Comparison of ENCODE assay signal across 8 mouse cellular contexts in the genomic region with DNA sequence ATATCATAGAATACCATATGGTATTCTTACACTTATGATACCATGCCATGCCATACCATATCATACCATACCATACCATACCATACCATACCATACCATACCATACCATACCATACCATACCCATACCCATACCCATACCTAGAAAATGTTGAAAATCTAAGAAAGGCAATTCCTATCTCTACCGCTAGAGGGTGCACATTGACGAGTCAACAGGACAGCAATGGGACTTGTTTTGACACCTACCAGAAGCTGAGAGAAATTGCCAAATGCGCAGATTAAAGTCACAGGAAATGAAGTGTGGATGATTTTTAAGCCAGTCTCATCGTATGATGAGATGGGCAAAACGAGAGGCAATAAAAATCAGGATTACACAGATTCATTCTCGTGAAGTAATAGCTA.
DNase-seq lines count a peak whose midpoint lies in the region; ATAC-seq and TF ChIP-seq lines count a peak whose summit lies in the region.

No protein-coding gene starts in this region.

- TF ChIP-seq EP300 in lung, postnatal 0 days (IDR thresholded peaks at IDR 0.05), result no peak

- H3K4me2 ChIP-seq in forebrain, embryonic 11.5 days (ENCODE audit: low read depth, low read length, severe bottlenecking), result no peak overlapping the region
- H3K4me2 ChIP-seq in forebrain, embryonic 16.5 days (ENCODE audit: low read length), result no peak overlapping the region
- no peak overlapping the region for H3K4me2 ChIP-seq in lung, postnatal 0 days (replicated peaks; ENCODE audit: low read depth, low read length)

- no peaks in the 10 kb centered on the region for H3K27me3 ChIP-seq in forebrain, embryonic 11.5 days (ENCODE audit: control insufficient read depth, insufficient read depth, low read length)
- no peaks in the 10 kb centered on the region for H3K27me3 ChIP-seq in forebrain, embryonic 16.5 days (replicated peaks; ENCODE audit: control insufficient read depth, insufficient read depth, low read length)
- no peaks in the 10 kb centered on the region for H3K27me3 ChIP-seq in lung, postnatal 0 days (replicated peaks; ENCODE audit: insufficient read depth, low read length)

- H3K9me3 ChIP-seq in forebrain, embryonic 11.5 days (ENCODE audit: control insufficient read depth, low read length), result no peaks in the 10 kb centered on the region
- H3K9me3 ChIP-seq in forebrain, embryonic 16.5 days (ENCODE audit: control insufficient read depth, low read length), result no peaks in the 10 kb centered on the region
- no peaks in the 10 kb centered on the region for H3K9me3 ChIP-seq in lung, postnatal 0 days (ENCODE audit: low read length)

- H3K9ac ChIP-seq in forebrain, embryonic 11.5 days (ENCODE audit: low read length), result no peak overlapping the region
- no peak overlapping the region for H3K9ac ChIP-seq in forebrain, embryonic 16.5 days (replicated peaks; ENCODE audit: low read depth, low read length)
- no peak overlapping the region for H3K9ac ChIP-seq in lung, postnatal 0 days (replicated peaks; ENCODE audit: low read depth)

- no peak overlapping the region for H3K4me3 ChIP-seq in forebrain, embryonic 11.5 days (ENCODE audit: low read depth, low read length)
- H3K4me3 ChIP-seq in forebrain, embryonic 16.5 days (replicated peaks; ENCODE audit: low read length), result no peak overlapping the region
- H3K4me3 ChIP-seq in lung, postnatal 0 days (ENCODE audit: low read depth, low read length), result no peak overlapping the region

- DNase-seq in forebrain, embryonic 11.5 days (ENCODE audit: low spot score), result no peak
- DNase-seq in left cerebral cortex, postnatal 14 days (ENCODE audit: low spot score in 2 of 2), result peak; percentile 14 to 27
- no peak for DNase-seq in left cerebral cortex, adult 18-20 months (ENCODE audit: low spot score in 2 of 2)
- peak; percentile 69 for DNase-seq in R1 (ENCODE audit: low read depth, low spot score)
- DNase-seq in lung, postnatal 0 days (ENCODE audit: low spot score), result peak; percentile 12
- no peak for DNase-seq in right cerebral cortex, postnatal 36 days (ENCODE audit: low spot score in 2 of 2)
- no peak for DNase-seq in heart, postnatal 25 days (ENCODE audit: low spot score)

- intact Hi-C loops in left cerebral cortex, postnatal 14 days (cut with DNase I), result no loop called here
- intact Hi-C loops in heart, postnatal 25 days (cut with DNase I), result no loop called here

- peak; percentile 73 for TF ChIP-seq CTCF in lung, postnatal 0 days (IDR thresholded peaks at IDR 0.05)

- no peaks in the 10 kb centered on the region for H3K4me1 ChIP-seq in forebrain, embryonic 11.5 days (replicated peaks; ENCODE audit: control insufficient read depth, insufficient read depth, low read length)
- H3K4me1 ChIP-seq in forebrain, embryonic 16.5 days (replicated peaks; ENCODE audit: control insufficient read depth, insufficient read depth, low read length), result no peaks in the 10 kb centered on the region
- H3K4me1 ChIP-seq in lung, postnatal 0 days (ENCODE audit: insufficient read depth, low read depth, low read length), result no peaks in the 10 kb centered on the region

- H3K36me3 ChIP-seq in forebrain, embryonic 11.5 days (ENCODE audit: control insufficient read depth, insufficient read depth, low read length), result no peaks in the 10 kb centered on the region
- H3K36me3 ChIP-seq in forebrain, embryonic 16.5 days (ENCODE audit: control insufficient read depth, insufficient read depth), result no peaks in the 10 kb centered on the region
- no peaks in the 10 kb centered on the region for H3K36me3 ChIP-seq in lung, postnatal 0 days (ENCODE audit: insufficient read depth, low read length)

- H3K27ac ChIP-seq in forebrain, embryonic 11.5 days (ENCODE audit: low read depth, low read length), result no peak overlapping the region
- H3K27ac ChIP-seq in forebrain, embryonic 16.5 days (ENCODE audit: low read length), result no peak overlapping the region
- H3K27ac ChIP-seq in lung, postnatal 0 days (ENCODE audit: low read length), result no peak overlapping the region

- peak; percentile 71; the same call in 1 of the 2 replicates for ATAC-seq in forebrain, embryonic 11.5 days (replicated peaks; ENCODE audit: low FRiP score)
- no peak for ATAC-seq in forebrain, embryonic 16.5 days
- no peak for ATAC-seq in lung, postnatal 0 days

- 44% methylated on average over 6 of the region's 6 CpGs for WGBS in forebrain, embryonic 11.5 days
- 32% methylated on average over 6 of the region's 6 CpGs for WGBS in forebrain, embryonic 16.5 days
- WGBS in lung, postnatal 0 days, result 32% methylated on average over 6 of the region's 6 CpGs

Comparison
In these comparisons a context has a peak if more than half of its experiments do, and no peak if none do; other contexts are left out.
1. DNase-seq: peak in left cerebral cortex, postnatal 14 days (2 of 2), R1 (single experiment) and lung, postnatal 0 days (single experiment); none in forebrain, embryonic 11.5 days (single experiment), left cerebral cortex, adult 18-20 months (0 of 2), right cerebral cortex, postnatal 36 days (0 of 2) and heart, postnatal 25 days (single experiment).